Mouse (Mus musculus): ENCODE data around the gene Cyp2c50. TPM values are rescaled to one million over a fixed set of nuclear protein-coding genes. Genes with fewer than 3 reads are reported as not detected.
"Not testable (repeated sequence)": the region's sequence is repeated elsewhere in the genome, so short reads cannot be mapped to it uniquely, and the experiment has no call there.

Gene Cyp2c50
- total RNA-seq (2021) (not detected), polyA plus RNA-seq (2012; rRNA removed) (0.47 TPM in 1 of 2 replicates, not detected in the other)
- long read RNA-seq = 0 reads

DNA sequence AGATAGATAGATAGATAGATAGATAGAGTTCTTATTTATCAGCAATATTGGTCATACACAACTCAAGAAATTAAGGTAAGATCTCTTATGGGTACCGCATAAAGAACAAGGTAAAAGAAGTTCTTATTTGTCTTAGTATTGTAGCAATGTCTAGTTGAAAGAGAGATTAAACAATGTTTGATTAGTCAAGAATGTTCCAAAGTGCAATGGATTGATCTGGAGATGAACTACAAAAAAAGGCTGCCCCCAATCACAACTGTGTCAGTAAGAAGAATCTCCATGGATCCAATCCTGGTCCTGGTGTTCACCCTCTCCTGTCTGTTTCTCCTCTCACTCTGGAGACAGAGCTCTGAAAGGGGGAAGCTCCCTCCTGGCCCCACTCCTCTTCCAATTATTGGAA is at the start of gene Cyp2c50:
TSS of gene Cyp2c50 (plus strand) at position 268 of the 400 bp plus-strand sequence.
- H3K4me1 ChIP-seq (ENCODE audit: control insufficient read depth, insufficient read depth, low read length); H3K27ac ChIP-seq; H3K9ac ChIP-seq (ENCODE audit: low read depth, low read length); H3K79me2 ChIP-seq (replicated peaks; ENCODE audit: control insufficient read depth, insufficient read depth, low read length); intact Hi-C loops (cut with DNase I); DNase-seq; H3K36me3 ChIP-seq (ENCODE audit: control insufficient read depth, insufficient read depth, low read length); H3K27me3 ChIP-seq (ENCODE audit: control insufficient read depth, insufficient read depth, low read length); H3K4me3 ChIP-seq: not testable (repeated sequence)
- WGBS = 88% methylated on average over 1 of the region's 1 CpGs

- no peak within 1 kb of the TSS for H3K9ac ChIP-seq (ENCODE audit: low read depth, low read length)
- no peak within 1 kb of the TSS for H3K27ac ChIP-seq
- H3K79me2 ChIP-seq (replicated peaks; ENCODE audit: control insufficient read depth, insufficient read depth, low read length) = no peaks in the 10 kb centered on the region
- H3K4me3 ChIP-seq = no peak within 1 kb of the TSS
- H3K4me1 ChIP-seq (ENCODE audit: control insufficient read depth, insufficient read depth, low read length) = no peaks in the 10 kb centered on the region
- TF ChIP-seq EP300 (IDR thresholded peaks at IDR 0.05; ENCODE audit: insufficient read depth, low read depth, low read length) = no peak
- TF ChIP-seq CTCF (IDR thresholded peaks at IDR 0.05) = no peak
- TF ChIP-seq POLR2A (IDR thresholded peaks at IDR 0.05; ENCODE audit: insufficient read depth, low read depth, low read length) = no peak
- H3K36me3 ChIP-seq (ENCODE audit: control insufficient read depth, insufficient read depth, low read length) = no peaks in the 10 kb centered on the region
- no peaks in the 10 kb centered on the region for H3K27me3 ChIP-seq (ENCODE audit: control insufficient read depth, insufficient read depth, low read length)
- intact Hi-C loops (cut with DNase I) = no loop called here
- DNase-seq = no peak
Observed at GRCm38 (mm10) chr19:40073701-40074100, 15.8 kb upstream of the Cyp2c50 start, which contains the start of gene Cyp2c54. Gene Cyp2c54 (minus strand): TSS chr19:40073827.

- Histone ChIP-seq H3K4me1 (ENCODE audit: control insufficient read depth, insufficient read depth, low read length) (no peaks in the 10 kb centered on the region), H3K79me2 (replicated peaks; ENCODE audit: control insufficient read depth, insufficient read depth, low read length) (no peaks in the 10 kb centered on the region), H3K9ac (ENCODE audit: low read depth, low read length) (no peak overlapping the region), H3K36me3 (ENCODE audit: control insufficient read depth, insufficient read depth, low read length) (no peaks in the 10 kb centered on the region), H3K27me3 (ENCODE audit: control insufficient read depth, insufficient read depth, low read length) (no peaks in the 10 kb centered on the region), H3K4me3 (no peak overlapping the region), H3K27ac (no peak overlapping the region)
- intact Hi-C loops (cut with DNase I) = no loop called here
- 90% methylated on average over 1 of the region's 1 CpGs for WGBS
- TF ChIP-seq CTCF (IDR thresholded peaks at IDR 0.05) (no peak), POLR2A (IDR thresholded peaks at IDR 0.05; ENCODE audit: insufficient read depth, low read depth, low read length) (no peak), EP300 (IDR thresholded peaks at IDR 0.05; ENCODE audit: insufficient read depth, low read depth, low read length) (no peak)
- no peak for DNase-seq
Observed at GRCm38 (mm10) chr19:40088381-40088780, 1.1 kb upstream of the Cyp2c50 start.

GRCm38 (mm10) chr19:40091111-40091510 is 1.6 kb downstream of the Cyp2c50 start:
- no peaks in the 10 kb centered on the region for H3K4me1 ChIP-seq (ENCODE audit: control insufficient read depth, insufficient read depth, low read length)
- DNase-seq = no peak
- intact Hi-C loops (cut with DNase I) = no loop called here
- H3K4me3 ChIP-seq = no peak overlapping the region
- H3K79me2 ChIP-seq (replicated peaks; ENCODE audit: control insufficient read depth, insufficient read depth, low read length) = no peaks in the 10 kb centered on the region
- no peaks in the 10 kb centered on the region for H3K27me3 ChIP-seq (ENCODE audit: control insufficient read depth, insufficient read depth, low read length)
- H3K9ac ChIP-seq (ENCODE audit: low read depth, low read length) = no peak overlapping the region
- H3K36me3 ChIP-seq (ENCODE audit: control insufficient read depth, insufficient read depth, low read length) = no peaks in the 10 kb centered on the region
- no peak overlapping the region for H3K27ac ChIP-seq
- TF ChIP-seq CTCF (IDR thresholded peaks at IDR 0.05) (no peak), POLR2A (IDR thresholded peaks at IDR 0.05; ENCODE audit: insufficient read depth, low read depth, low read length) (no peak), EP300 (IDR thresholded peaks at IDR 0.05; ENCODE audit: insufficient read depth, low read depth, low read length) (no peak)
- 59% methylated on average over 3 of the region's 3 CpGs for WGBS

DNA sequence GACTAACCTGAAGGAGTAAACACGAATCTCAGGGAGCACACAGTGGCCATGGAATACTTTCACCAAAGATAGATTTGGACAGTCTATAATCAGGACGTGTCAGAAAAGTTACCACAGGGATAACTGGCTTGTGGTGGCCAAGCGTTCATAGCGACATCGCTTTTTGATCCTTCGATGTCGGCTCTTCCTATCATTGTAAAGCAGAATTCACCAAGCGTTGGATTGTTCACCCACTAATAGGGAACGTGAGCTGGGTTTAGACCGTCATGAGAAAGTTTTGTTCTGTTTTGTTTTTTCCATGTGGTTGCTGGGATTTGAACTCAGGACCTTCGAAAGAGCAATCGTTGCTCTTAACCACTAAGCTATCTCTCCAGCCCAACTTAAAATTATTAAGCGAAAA is 30.1 kb downstream of the Cyp2c50 start:
- H3K27ac ChIP-seq; H3K27me3 ChIP-seq (ENCODE audit: control insufficient read depth, insufficient read depth, low read length); H3K9ac ChIP-seq (ENCODE audit: low read depth, low read length); H3K4me3 ChIP-seq; H3K36me3 ChIP-seq (ENCODE audit: control insufficient read depth, insufficient read depth, low read length); DNase-seq; H3K79me2 ChIP-seq (replicated peaks; ENCODE audit: control insufficient read depth, insufficient read depth, low read length); intact Hi-C loops (cut with DNase I); H3K4me1 ChIP-seq (ENCODE audit: control insufficient read depth, insufficient read depth, low read length): not testable (repeated sequence)
- WGBS = 79% methylated on average over 13 of the region's 13 CpGs

- WGBS = 80% methylated on average over 3 of the region's 3 CpGs
- intact Hi-C loops (cut with DNase I) = not testable (repeated sequence)
Observed at GRCm38 (mm10) chr19:40125165-40125564, 35.7 kb downstream of the Cyp2c50 start.

DNA sequence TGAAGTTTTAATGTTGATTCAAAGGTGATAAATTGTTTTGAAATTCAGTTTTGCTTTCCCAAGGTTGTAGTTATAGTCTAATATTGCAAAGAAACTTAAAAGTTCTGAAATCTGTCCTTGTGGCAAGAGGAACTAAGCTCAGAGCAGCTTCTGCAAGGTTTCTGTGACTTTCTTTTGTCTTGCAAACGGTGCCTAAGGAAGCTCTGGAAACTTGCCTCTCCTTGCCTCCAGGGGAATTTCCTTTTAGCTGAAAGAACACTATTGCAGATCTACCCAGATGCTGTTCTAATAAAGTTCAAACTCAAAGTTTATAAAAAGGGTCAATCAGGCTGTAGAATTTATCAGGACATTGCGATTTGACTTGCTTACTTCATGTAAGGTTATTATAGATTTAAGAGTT is 37.5 kb downstream of the Cyp2c50 start:
- H3K4me3 ChIP-seq; H3K4me1 ChIP-seq (ENCODE audit: control insufficient read depth, insufficient read depth, low read length); H3K27ac ChIP-seq; H3K27me3 ChIP-seq (ENCODE audit: control insufficient read depth, insufficient read depth, low read length); H3K79me2 ChIP-seq (replicated peaks; ENCODE audit: control insufficient read depth, insufficient read depth, low read length); intact Hi-C loops (cut with DNase I); DNase-seq; H3K36me3 ChIP-seq (ENCODE audit: control insufficient read depth, insufficient read depth, low read length); H3K9ac ChIP-seq (ENCODE audit: low read depth, low read length): not testable (repeated sequence)
- WGBS = 35% methylated on average over 2 of the region's 2 CpGs

More at GRCm38 (mm10) chr19:40125165-40125564, 35.7 kb downstream of the Cyp2c50 start:
- H3K4me1 ChIP-seq (ENCODE audit: control insufficient read depth, insufficient read depth, low read length); H3K79me2 ChIP-seq (replicated peaks; ENCODE audit: control insufficient read depth, insufficient read depth, low read length); H3K27me3 ChIP-seq (ENCODE audit: control insufficient read depth, insufficient read depth, low read length); DNase-seq; H3K36me3 ChIP-seq (ENCODE audit: control insufficient read depth, insufficient read depth, low read length); H3K27ac ChIP-seq; H3K4me3 ChIP-seq; H3K9ac ChIP-seq (ENCODE audit: low read depth, low read length): not testable (repeated sequence)

Other genes starting within 250 kb of the Cyp2c50 start
- not detected for gene Cyp2c69, start 202.9 kb upstream of the Cyp2c50 start, total RNA-seq (2021)
- 0.26 TPM in 1 of 2 replicates, not detected in the other for gene Cyp2c69, start 202.9 kb upstream of the Cyp2c50 start, polyA plus RNA-seq (2012; rRNA removed)
- gene Cyp2c37, start 97.3 kb upstream of the Cyp2c50 start, total RNA-seq (2021) = not detected
- gene Cyp2c37, start 97.3 kb upstream of the Cyp2c50 start, polyA plus RNA-seq (2012; rRNA removed) = 0.35 TPM in 1 of 2 replicates, not detected in the other
- gene Cyp2c54, start 15.9 kb upstream of the Cyp2c50 start, total RNA-seq (2021) = not detected
- gene Cyp2c54, start 15.9 kb upstream of the Cyp2c50 start, polyA plus RNA-seq (2012; rRNA removed) = 0.32 TPM in 1 of 2 replicates, not detected in the other
- under 1 TPM; 0.13 to 0.30 TPM for gene Cyp2c70, start 97.6 kb downstream of the Cyp2c50 start, total RNA-seq (2021)
- gene Cyp2c70, start 97.6 kb downstream of the Cyp2c50 start, polyA plus RNA-seq (2012; rRNA removed) = 0.18 TPM in 1 of 2 replicates, not detected in the other
- gene Pdlim1, start 182.2 kb downstream of the Cyp2c50 start, total RNA-seq (2021) = 100 to 1,000 TPM; 137 to 139 TPM
- 116 and 125 TPM in 2 replicates for gene Pdlim1, start 182.2 kb downstream of the Cyp2c50 start, polyA plus RNA-seq (2012; rRNA removed)

Measured in heart, adult 2 months (tissue).